Mouse (Mus musculus) thymus, adult 2 months (tissue): Measurements from ENCODE around the gene Fam208a.

ENCODE experiments used
- CTCF ChIP-seq: fragments of 200-500 bp; IDR thresholded peaks from 2 replicates; pipeline ENCODE4 v1.5.1; 2012; ENCODE audit warnings: mild to moderate bottlenecking, control low read depth, low read length, moderate library complexity, borderline replicate concordance; ENCODE audit not compliant: control insufficient read depth, poor library complexity, insufficient read depth; ENCODE audit errors: extremely low read depth
- POLR2A ChIP-seq: fragments of 200-500 bp; IDR thresholded peaks from 2 replicates; pipeline ENCODE4 v1.6.1; 2012; ENCODE audit warnings: mild to moderate bottlenecking, low read length, control low read depth, moderate library complexity; ENCODE audit not compliant: control insufficient read depth, poor library complexity, insufficient read depth; ENCODE audit errors: extremely low read depth

GRCm38 (mm10) chr14:27409662-27410061 lies 19.0 kb upstream of the Fam208a start:
- TF ChIP-seq CTCF (no peak), POLR2A (no peak)
